Mouse (Mus musculus) mouse embryonic stem cell (cell line): ENCODE results near the gene Mob3c.

ENCODE experiments used
- in situ Hi-C, 2 experiments: fragments of 300-500 bp; cut with MboI; formaldehyde crosslinking; loops; 1 replicate in 1 of 2; 3 replicates in 1 of 2; pipeline ENCODE4 v1.14.3; 2019 to 2020; ENCODE audit warnings: low sequenced_read_pairs in 2 of 2, low pct_unique_long_range_greater_than_20kb in 1 of 2, mixed read lengths in 1 of 2; ENCODE audit not compliant: unreplicated experiment in 1 of 2

Mob3c gene

GRCm38 (mm10) chr4:115857293-115857883 is 29.5 kb downstream of the Mob3c start:
- in situ Hi-C loops: no loop called here

DNA sequence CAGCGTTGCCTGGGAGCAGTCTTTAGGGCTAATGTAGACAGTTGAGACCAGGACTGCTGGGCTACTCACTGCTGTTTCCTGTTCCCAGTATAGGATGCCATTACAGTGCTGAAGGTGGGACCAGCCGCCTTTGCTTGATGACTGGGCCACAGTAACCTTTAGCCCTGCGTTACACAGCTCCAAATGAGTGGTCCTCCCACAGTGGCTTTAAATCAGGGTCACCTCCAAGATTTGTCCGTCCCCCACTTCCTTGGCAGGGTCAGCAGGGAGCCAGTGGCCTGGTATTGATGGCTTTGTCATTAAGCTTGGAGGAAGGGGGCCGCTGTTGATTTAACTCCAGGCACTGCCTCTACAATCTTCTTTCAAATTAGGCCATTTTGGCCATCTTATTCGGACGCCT is 35.5 kb downstream of the Mob3c start:
- in situ Hi-C loops: no loop called here

DNA sequence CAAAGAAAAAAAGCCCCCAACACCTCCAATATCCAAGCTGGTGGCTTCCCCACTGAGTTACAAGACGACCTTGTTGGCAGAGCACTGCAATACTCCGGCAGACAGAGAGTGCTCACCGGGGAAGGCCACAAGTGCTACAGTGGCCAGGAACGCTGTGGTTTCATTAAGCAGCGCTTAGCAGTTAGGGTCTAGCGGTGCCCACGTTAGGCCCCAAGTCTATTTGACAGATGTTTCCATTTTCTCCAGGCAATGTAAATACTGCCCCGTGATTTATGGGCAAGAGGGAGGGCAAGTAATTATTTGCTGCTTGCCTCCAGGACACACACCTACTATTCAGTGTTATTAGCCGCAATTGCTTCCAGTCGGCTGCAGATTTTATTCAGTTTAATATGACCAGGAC is 36.0 kb downstream of the Mob3c start:
- in situ Hi-C loops: no loop called here

DNA sequence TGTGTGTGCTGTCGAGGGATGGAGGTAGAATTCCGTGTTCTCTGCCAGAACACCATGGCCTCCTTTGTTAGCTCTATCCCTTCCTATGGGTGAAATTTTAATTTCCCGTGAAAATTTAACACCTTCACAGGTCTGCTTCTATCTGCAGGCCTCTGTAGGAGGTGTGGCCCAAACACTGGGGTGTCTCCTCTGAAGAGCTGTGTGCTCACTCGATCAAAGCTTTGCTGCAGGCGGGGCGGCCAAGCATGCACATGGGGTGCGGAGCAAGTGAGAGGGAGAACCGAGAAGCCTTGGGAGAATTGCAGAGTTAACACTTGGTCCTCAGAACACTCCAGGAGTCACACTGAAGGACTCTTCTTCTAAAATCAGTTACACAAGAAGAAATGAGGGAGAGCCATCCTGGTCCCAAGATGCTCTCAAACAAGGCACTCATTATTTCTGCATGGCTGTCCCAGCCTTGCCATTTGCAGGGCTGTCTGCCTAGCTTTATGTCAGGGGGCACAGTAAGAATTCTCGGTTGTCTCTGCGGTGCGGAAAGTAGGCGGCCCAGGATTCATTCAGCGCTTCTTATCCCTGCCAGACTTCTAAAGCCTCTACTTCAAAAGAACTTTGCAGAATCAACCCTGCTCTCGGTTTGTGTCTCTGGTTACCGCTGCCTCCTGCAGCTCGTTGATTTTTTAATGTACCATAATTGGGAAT is 41.8 kb downstream of the Mob3c start:
- in situ Hi-C loops: no loop called here

GRCm38 (mm10) chr4:115873231-115873630 is 45.3 kb downstream of the Mob3c start:
- in situ Hi-C loops: no loop called here

GRCm38 (mm10) chr4:115878216-115878678 is 50.4 kb downstream of the Mob3c start:
- in situ Hi-C loops: no loop called here

- in situ Hi-C loops: no loop called here
Observed at GRCm38 (mm10) chr4:115878828-115879227, 50.9 kb downstream of the Mob3c start.

DNA sequence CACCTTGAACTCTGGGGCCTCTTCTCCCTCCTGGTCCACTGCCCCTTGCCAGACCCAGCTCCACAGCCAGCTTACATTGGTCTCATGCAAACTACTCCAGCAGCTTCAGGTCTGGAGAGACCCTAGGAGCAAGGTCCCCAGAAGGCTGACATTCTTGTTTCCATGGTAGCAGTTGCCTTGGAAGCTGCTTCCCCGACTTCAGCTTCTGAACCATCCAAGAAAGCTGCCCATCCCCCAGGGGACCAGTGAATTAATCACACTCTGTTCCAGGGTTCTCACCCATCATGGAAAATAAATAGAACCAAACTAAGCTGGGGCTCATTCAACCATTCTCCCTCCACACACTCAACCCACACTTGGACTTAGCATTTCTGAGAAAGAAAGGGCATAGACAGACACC is 53.3 kb downstream of the Mob3c start:
- in situ Hi-C loops: no loop called here

DNA sequence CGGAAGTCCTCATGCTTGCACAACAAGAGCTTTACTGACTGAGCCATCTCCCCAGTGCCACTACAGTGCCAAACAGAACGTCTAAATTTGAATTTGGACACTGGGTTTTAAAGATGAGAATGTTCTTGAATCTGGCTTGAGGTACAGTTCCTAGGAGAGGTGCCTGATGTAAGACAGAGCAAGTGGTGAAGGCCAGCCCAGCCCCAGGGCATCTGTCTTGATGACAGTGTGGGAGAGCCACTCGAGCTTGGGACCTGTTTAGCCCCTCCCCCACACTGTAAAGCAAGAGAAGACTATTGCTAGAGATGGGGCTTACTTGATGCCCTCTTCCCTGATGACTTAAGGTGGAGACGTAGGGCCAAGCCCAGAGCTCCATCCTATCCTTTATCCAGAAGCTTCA is 54.3 kb downstream of the Mob3c start:
- in situ Hi-C loops: no loop called here

- in situ Hi-C loops: no loop called here
Observed at GRCm38 (mm10) chr4:115884022-115884421, 56.1 kb downstream of the Mob3c start, which contains the start of gene Kncn. Kncn (plus strand) TSS chr4:115884400.
